Mouse (Mus musculus): ENCODE data around the gene Hao1.

DNA sequence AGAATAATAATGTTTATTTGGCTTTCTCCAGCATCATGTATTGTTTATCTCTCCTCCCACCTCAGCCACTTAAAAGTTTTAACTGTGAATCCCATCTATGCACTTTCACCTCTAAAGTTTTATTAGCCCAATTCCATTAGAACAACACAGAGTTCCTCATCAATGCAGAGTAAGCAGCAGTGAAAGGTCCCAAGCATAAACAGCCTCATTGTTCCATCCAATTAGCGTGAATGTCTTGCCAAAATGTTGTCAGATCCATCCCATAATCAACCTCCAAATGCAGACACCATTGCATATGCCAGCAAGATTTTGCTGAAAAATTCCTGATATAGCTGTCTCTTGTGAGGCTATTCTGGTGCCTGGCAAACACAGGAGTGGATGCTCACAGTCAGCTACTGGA is 101.4 kb downstream of the Hao1 start:
- TF ChIP-seq CTCF (IDR thresholded peaks at IDR 0.05; ENCODE audit: low read depth) (no peak), EP300 (optimal IDR thresholded peaks at IDR 0.05) (no peak)
